In the genomic region with DNA sequence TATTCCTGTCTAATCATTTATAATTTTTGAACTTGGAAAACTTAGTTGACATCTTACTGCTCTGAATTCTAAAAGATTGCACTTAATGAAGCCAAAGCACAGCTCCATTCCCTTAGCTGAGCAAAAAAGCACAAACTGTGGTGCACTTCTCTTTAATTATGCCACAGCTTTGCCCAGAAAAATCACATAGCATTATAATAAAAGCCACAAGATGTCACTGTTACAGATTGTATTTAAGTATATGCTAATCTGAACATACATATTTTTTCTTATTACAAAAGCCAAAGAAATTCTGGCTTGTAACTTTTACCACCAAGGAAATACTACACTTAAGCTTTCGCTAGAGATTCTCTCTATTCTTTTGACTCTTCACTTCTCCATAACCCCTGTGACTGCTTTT, we compare ENCODE assay signal across 29 mouse cellular contexts.
A peak's percentile ranks its signal among the peaks of the same experiment; 100 is the strongest.
DNase-seq lines count a peak whose midpoint lies in the region; ATAC-seq and TF ChIP-seq lines count a peak whose summit lies in the region.
"Had no signal": no experiment of that assay in that cellular context is flagged by ENCODE, and none has a peak within 500 bp of the region (broad histone marks: within the 10 kb centered on the region; RNA-seq: fewer than 3 reads in every experiment).

No protein-coding gene starts in this region.

- peak; percentile 68 for TF ChIP-seq CTCF in layer of hippocampus, adult 2 months (conservative IDR thresholded peaks at IDR 0.05)
- TF ChIP-seq CTCF in brain, embryonic 14.5 days (IDR thresholded peaks at IDR 0.05; ENCODE audit: borderline replicate concordance, extremely low read depth, insufficient read depth, insufficient read length), result no peak

- H3K4me3 ChIP-seq in layer of hippocampus, adult 2 months, result no peak overlapping the region
- H3K4me3 ChIP-seq: embryonic facial prominence, embryonic 13.5 days; erythroblast, embryonic 14.5 days; forebrain, embryonic 12.5 days; heart, adult 2 months; heart, embryonic 12.5 days; intestine, embryonic 15.5 days; limb, embryonic 10.5 days; limb, embryonic 15.5 days; liver, embryonic 13.5 days; midbrain, embryonic 10.5 days had no signal

- peak; percentile 70; the same call in 1 of the 2 replicates for ATAC-seq in frontal cortex, adult (ENCODE audit: low TSS enrichment)
- ATAC-seq: activated CD4-positive, CD25-positive, alpha-beta regulatory T cell, adult 4 months; hindbrain, embryonic 16.5 days had no signal

- no peak for DNase-seq in frontal cortex, postnatal 14 days (ENCODE audit: low spot score in 2 of 2)
- no peak for DNase-seq in layer of hippocampus, adult 2 months (ENCODE audit: low spot score in 2 of 2)
- DNase-seq in layer of hippocampus, postnatal 14 days (ENCODE audit: low spot score in 2 of 2), result no peak
- peak; percentile 7 for DNase-seq in 416B (ENCODE audit: low read depth)
- peak; percentile 26 for DNase-seq in brain, embryonic 14.5 days (ENCODE audit: low read depth)
- no peak for DNase-seq in c-Kit-positive CD71-positive TER-119-positive erythroid progenitor cells, embryonic 14.5 days (ENCODE audit: low spot score)
- DNase-seq: adrenal gland, adult 2 months; adrenal gland, postnatal 36 days; B cell, adult 2 months; cerebellum, adult 11 months; cerebellum, adult 9-10 months; cerebellum, postnatal 36 days; heart, adult 2 months; heart, postnatal 4 days; kidney, postnatal 25 days; liver, embryonic 13.5 days; lung, adult 18-20 months; lung, postnatal 10 days had no signal

- no peak for TF ChIP-seq POLR2A in brain, embryonic 14.5 days (IDR thresholded peaks at IDR 0.05; ENCODE audit: borderline replicate concordance, extremely low read depth, insufficient read depth, insufficient read length, poor library complexity, severe bottlenecking)

- no peak overlapping the region for H3K27ac ChIP-seq in layer of hippocampus, adult 2 months
- H3K27ac ChIP-seq: embryonic facial prominence, embryonic 13.5 days; forebrain, embryonic 12.5 days; heart, adult 2 months; intestine, embryonic 15.5 days; limb, embryonic 10.5 days; limb, embryonic 15.5 days; liver, embryonic 13.5 days; midbrain, embryonic 10.5 days had no signal

Comparison
In these comparisons a context has a peak if more than half of its experiments do, and no peak if none do; other contexts are left out.
1. DNase-seq: peak in 416B (single experiment) and brain, embryonic 14.5 days (single experiment); none in frontal cortex, postnatal 14 days (0 of 2), layer of hippocampus, adult 2 months (0 of 2), layer of hippocampus, postnatal 14 days (0 of 2) and c-Kit-positive CD71-positive TER-119-positive erythroid progenitor cells, embryonic 14.5 days (single experiment).